Mouse (Mus musculus): ENCODE results near the gene Nemp1.

The Nemp1 gene

GRCm38 (mm10) chr10:127750136-127750777 is 83.6 kb downstream of the Nemp1 start:
- in situ Hi-C loops (cut with MboI; ENCODE audit: low sequenced_read_pairs), result no loop called here

All from CH12F3 (cell line).